Mouse (Mus musculus): Measurements from ENCODE around the gene Ube2v1. TPM values are rescaled to one million over a fixed set of nuclear protein-coding genes. Genes with fewer than 3 reads are reported as not detected.
"Not testable (repeated sequence)": the region's sequence is repeated elsewhere in the genome, so short reads cannot be mapped to it uniquely, and the experiment has no call there.

Ube2v1 gene
- polyA plus RNA-seq, 1 experiment from 2014 or later, result 299 TPM

DNA sequence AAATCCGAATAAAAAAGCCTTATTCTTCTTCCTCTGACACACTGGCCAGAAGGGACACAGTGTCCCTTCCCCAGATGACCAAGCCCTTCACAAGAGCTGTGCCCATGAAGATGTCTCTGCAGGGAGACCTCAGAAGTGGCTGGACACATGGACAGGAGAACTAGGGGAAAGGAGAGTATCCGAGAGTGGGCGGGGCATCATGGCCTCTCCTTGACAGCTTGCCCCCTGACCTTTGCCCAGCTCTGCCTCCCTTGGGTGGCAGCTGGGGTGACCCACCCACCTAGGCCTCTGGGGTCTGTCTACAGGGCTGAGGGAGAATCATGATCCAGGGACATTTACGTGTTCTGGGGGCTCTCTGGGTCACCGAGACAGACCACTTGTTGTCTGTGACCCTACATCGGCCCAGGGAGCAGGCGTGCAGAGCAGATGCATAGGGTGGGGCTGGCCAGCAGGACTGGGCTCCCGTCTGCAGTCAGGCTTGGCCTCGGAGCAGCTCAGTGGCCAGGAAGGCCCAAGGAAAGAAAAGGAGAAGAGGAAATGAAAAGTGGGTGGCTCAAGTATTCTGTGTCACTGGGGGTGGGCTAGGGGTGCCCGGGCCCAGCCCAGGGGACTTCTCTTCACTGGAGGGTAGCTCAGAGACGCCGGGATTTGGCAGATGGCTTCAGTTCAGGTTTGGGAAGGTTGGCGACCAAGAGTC, 11.6 kb upstream of the Ube2v1 start:
- not testable (repeated sequence) for H3K27me3 ChIP-seq (ENCODE audit: control insufficient read depth, insufficient read depth, low read length); ATAC-seq (ENCODE audit: low FRiP score, low TSS enrichment); H3K4me2 ChIP-seq (ENCODE audit: low read length); H3K9ac ChIP-seq (replicated peaks; ENCODE audit: low read length); H3K27ac ChIP-seq (replicated peaks; ENCODE audit: low read depth, low read length); H3K4me1 ChIP-seq (ENCODE audit: control insufficient read depth, insufficient read depth, low read length); H3K4me3 ChIP-seq (replicated peaks; ENCODE audit: low read depth, low read length); H3K9me3 ChIP-seq (ENCODE audit: control insufficient read depth, low read length); DNase-seq
- 92% methylated on average over 13 of the region's 13 CpGs for WGBS
- H3K36me3 ChIP-seq (ENCODE audit: control insufficient read depth, insufficient read depth, low read length), result peaks cover 18% of the 10 kb centered on the region

GRCm38 (mm10) chr2:167642164-167642563, 10.3 kb upstream of the Ube2v1 start:
- Histone ChIP-seq H3K9me3 (ENCODE audit: control insufficient read depth, low read length) (no peaks in the 10 kb centered on the region), H3K27me3 (ENCODE audit: control insufficient read depth, insufficient read depth, low read length) (no peaks in the 10 kb centered on the region), H3K4me1 (ENCODE audit: control insufficient read depth, insufficient read depth, low read length) (no peaks in the 10 kb centered on the region), H3K4me2 (ENCODE audit: low read length) (no peak overlapping the region), H3K36me3 (ENCODE audit: control insufficient read depth, insufficient read depth, low read length) (peaks cover 18% of the 10 kb centered on the region), H3K4me3 (replicated peaks; ENCODE audit: low read depth, low read length) (no peak overlapping the region), H3K27ac (replicated peaks; ENCODE audit: low read depth, low read length) (no peak overlapping the region), H3K9ac (replicated peaks; ENCODE audit: low read length) (no peak overlapping the region)
- 94% methylated on average over 6 of the region's 6 CpGs for WGBS
- DNase-seq (no peak), ATAC-seq (ENCODE audit: low FRiP score, low TSS enrichment) (no peak)

- no peak overlapping the region for H3K27ac ChIP-seq (replicated peaks; ENCODE audit: low read depth, low read length)
- WGBS, result 55% methylated on average over 8 of the region's 8 CpGs
These were observed 9.4 kb upstream of the Ube2v1 start for GRCm38 (mm10) chr2:167641337-167641736.

DNA sequence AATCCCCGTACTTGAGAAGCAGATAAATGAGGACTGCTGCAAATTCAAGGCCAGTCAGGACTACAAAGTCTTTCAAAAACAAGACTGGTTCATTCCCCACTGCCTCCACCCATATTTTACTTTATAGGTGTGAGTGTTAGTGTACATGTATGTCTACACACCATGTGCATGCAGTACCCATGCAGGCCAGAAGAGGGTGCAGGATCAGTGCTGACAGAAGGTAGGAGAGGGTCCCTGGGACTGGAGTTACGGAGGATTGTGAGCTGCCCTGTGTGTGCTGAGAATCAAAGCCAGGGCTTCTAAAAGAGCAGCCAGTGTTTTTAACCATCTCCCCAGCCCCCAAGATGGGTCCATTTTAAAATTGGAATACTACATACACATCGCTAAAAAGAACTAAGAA, 8.4 kb upstream of the Ube2v1 start:
- Histone ChIP-seq H3K27ac (replicated peaks; ENCODE audit: low read depth, low read length) (no peak overlapping the region), H3K9ac (replicated peaks; ENCODE audit: low read length) (no peak overlapping the region), H3K9me3 (ENCODE audit: control insufficient read depth, low read length) (no peaks in the 10 kb centered on the region), H3K27me3 (ENCODE audit: control insufficient read depth, insufficient read depth, low read length) (no peaks in the 10 kb centered on the region), H3K4me1 (ENCODE audit: control insufficient read depth, insufficient read depth, low read length) (no peaks in the 10 kb centered on the region), H3K4me2 (ENCODE audit: low read length) (no peak overlapping the region), H3K36me3 (ENCODE audit: control insufficient read depth, insufficient read depth, low read length) (peaks cover 12% of the 10 kb centered on the region; the same call in 1 of the 2 replicates), H3K4me3 (replicated peaks; ENCODE audit: low read depth, low read length) (no peak overlapping the region)
- 82% methylated on average over 3 of the region's 3 CpGs for WGBS
- no peak for DNase-seq
- ATAC-seq (ENCODE audit: low FRiP score, low TSS enrichment), result no peak

More at GRCm38 (mm10) chr2:167641337-167641736, 9.4 kb upstream of the Ube2v1 start:
- no peak overlapping the region for H3K4me2 ChIP-seq (ENCODE audit: low read length)
- H3K9me3 ChIP-seq (ENCODE audit: control insufficient read depth, low read length), result no peaks in the 10 kb centered on the region
- no peak for ATAC-seq (ENCODE audit: low FRiP score, low TSS enrichment)
- no peak overlapping the region for H3K4me3 ChIP-seq (replicated peaks; ENCODE audit: low read depth, low read length)
- DNase-seq, result no peak
- no peaks in the 10 kb centered on the region for H3K27me3 ChIP-seq (ENCODE audit: control insufficient read depth, insufficient read depth, low read length)
- no peak overlapping the region for H3K9ac ChIP-seq (replicated peaks; ENCODE audit: low read length)
- H3K36me3 ChIP-seq (ENCODE audit: control insufficient read depth, insufficient read depth, low read length), result peaks cover 17% of the 10 kb centered on the region
- H3K4me1 ChIP-seq (ENCODE audit: control insufficient read depth, insufficient read depth, low read length), result no peaks in the 10 kb centered on the region

DNA sequence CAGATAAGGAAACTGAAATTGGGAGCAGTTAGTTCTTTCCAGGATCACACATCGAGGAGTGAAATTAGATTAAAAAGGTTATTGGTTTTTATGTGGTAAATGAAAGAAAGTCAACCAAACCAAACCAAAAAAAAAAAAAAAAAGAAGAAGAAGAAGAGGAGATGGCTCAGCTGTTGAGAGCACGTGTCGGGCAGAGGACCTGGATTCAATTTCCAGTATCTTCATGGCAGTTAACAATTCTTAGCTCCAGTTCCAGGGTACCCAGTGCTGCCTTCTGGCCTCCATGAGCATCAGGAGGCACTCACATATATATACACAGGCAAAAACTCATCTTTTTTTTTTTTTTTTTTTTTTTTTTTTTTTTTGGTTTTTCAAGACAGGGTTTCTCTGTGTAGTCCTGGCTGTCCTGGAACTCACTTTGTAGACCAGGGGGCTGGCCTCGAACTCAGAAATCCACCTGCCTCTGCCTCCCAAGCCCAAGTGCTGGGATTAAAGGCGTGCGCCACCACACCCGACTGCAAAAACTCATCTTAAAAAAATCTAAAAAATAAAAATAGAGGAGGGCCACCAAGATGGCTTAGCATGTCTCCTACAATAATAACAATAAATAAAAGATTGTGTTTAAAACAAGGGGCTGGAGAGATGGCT, 3.1 kb upstream of the Ube2v1 start:
- Histone ChIP-seq H3K4me2 (ENCODE audit: low read length) (peak overlapping the region; percentile 54), H3K9me3 (ENCODE audit: control insufficient read depth, low read length) (no peaks in the 10 kb centered on the region), H3K9ac (replicated peaks; ENCODE audit: low read length) (no peak overlapping the region; the same call in 1 of the 2 replicates), H3K36me3 (ENCODE audit: control insufficient read depth, insufficient read depth, low read length) (no peaks in the 10 kb centered on the region), H3K4me3 (replicated peaks; ENCODE audit: low read depth, low read length) (peak overlapping the region; percentile 22; the same call in 1 of the 2 replicates), H3K27me3 (ENCODE audit: control insufficient read depth, insufficient read depth, low read length) (no peaks in the 10 kb centered on the region), H3K27ac (replicated peaks; ENCODE audit: low read depth, low read length) (no peak overlapping the region), H3K4me1 (ENCODE audit: control insufficient read depth, insufficient read depth, low read length) (peaks cover 20% of the 10 kb centered on the region)
- 77% methylated on average over 7 of the region's 7 CpGs for WGBS
- DNase-seq, result no peak
- no peak for ATAC-seq (ENCODE audit: low FRiP score, low TSS enrichment)

- no peaks in the 10 kb centered on the region for H3K27me3 ChIP-seq (ENCODE audit: control insufficient read depth, insufficient read depth, low read length)
- H3K4me1 ChIP-seq (ENCODE audit: control insufficient read depth, insufficient read depth, low read length), result peaks cover 27% of the 10 kb centered on the region
- H3K36me3 ChIP-seq (ENCODE audit: control insufficient read depth, insufficient read depth, low read length), result no peaks in the 10 kb centered on the region
- peak overlapping the region; percentile 74 for H3K27ac ChIP-seq (replicated peaks; ENCODE audit: low read depth, low read length)
- no peak overlapping the region; the same call in 1 of the 2 replicates for H3K9ac ChIP-seq (replicated peaks; ENCODE audit: low read length)
- peak overlapping the region; percentile 22 for H3K4me3 ChIP-seq (replicated peaks; ENCODE audit: low read depth, low read length)
- ATAC-seq (ENCODE audit: low FRiP score, low TSS enrichment), result peak; percentile 83
- H3K9me3 ChIP-seq (ENCODE audit: control insufficient read depth, low read length), result no peaks in the 10 kb centered on the region
- DNase-seq, result peak; percentile 100
- WGBS, result 1% methylated on average over 15 of the region's 15 CpGs
- H3K4me2 ChIP-seq (ENCODE audit: low read length), result peak overlapping the region; percentile 54
These were observed 2.5 kb upstream of the Ube2v1 start for GRCm38 (mm10) chr2:167634338-167634770.

GRCm38 (mm10) chr2:167633537-167633872, 1.6 kb upstream of the Ube2v1 start:
- DNase-seq, result no peak
- H3K27me3 ChIP-seq (ENCODE audit: control insufficient read depth, insufficient read depth, low read length), result no peaks in the 10 kb centered on the region
- H3K4me3 ChIP-seq (replicated peaks; ENCODE audit: low read depth, low read length), result no peak overlapping the region
- no peaks in the 10 kb centered on the region for H3K9me3 ChIP-seq (ENCODE audit: control insufficient read depth, low read length)
- peaks cover 32% of the 10 kb centered on the region for H3K4me1 ChIP-seq (ENCODE audit: control insufficient read depth, insufficient read depth, low read length)
- ATAC-seq (ENCODE audit: low FRiP score, low TSS enrichment), result no peak
- H3K4me2 ChIP-seq (ENCODE audit: low read length), result no peak overlapping the region
- H3K36me3 ChIP-seq (ENCODE audit: control insufficient read depth, insufficient read depth, low read length), result peaks cover 3% of the 10 kb centered on the region
- H3K27ac ChIP-seq (replicated peaks; ENCODE audit: low read depth, low read length), result 0 out of 2 replicates have a peak overlapping the region, but pooled peaks have one; percentile 74
- no peak overlapping the region for H3K9ac ChIP-seq (replicated peaks; ENCODE audit: low read length)
- 92% methylated on average over 6 of the region's 6 CpGs for WGBS

DNA sequence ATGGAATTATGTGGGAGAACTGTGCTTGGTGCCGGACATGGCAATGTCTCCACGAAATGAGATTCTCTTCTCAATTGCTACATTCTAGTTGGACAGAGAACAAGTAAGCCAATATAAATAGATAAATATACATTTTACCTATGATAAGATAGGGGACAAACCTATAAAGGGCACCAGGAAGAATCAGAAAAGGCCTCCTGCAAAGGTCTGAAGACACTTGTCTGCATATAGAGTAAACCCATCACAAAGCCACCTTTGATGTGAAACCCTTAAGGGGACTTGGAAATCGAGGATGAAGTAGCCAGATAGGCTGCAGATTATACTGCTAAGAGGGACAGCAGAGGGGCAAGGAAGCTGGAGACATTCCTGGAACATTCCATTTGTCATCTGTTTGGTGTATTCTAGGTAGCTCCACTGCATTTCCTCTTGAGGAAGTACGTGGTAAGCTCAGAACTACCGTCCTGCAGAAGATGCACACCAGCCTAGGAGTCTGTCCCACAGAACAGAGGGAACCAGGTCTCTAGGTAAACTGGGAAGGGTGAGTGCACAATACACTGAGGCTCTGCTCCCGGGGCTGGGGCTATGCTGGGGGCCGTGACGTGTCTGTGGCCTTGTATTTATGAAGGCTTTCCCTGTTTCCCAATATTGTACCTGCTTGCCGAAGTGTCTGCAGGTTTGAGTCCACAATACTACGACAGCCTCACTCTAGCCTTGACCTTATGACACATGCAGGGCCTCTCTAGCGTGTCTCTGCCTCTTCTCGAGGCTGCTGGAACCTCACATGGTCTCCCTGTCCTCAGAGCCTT, 1.0 kb upstream of the Ube2v1 start:
- WGBS, result 84% methylated on average over 12 of the region's 12 CpGs
- DNase-seq, result no peak
- H3K36me3 ChIP-seq (ENCODE audit: control insufficient read depth, insufficient read depth, low read length), result peaks cover 8% of the 10 kb centered on the region
- H3K9ac ChIP-seq (replicated peaks; ENCODE audit: low read length), result peak overlapping the region; percentile 88; the same call in 1 of the 2 replicates
- peak overlapping the region; percentile 91 for H3K27ac ChIP-seq (replicated peaks; ENCODE audit: low read depth, low read length)
- H3K27me3 ChIP-seq (ENCODE audit: control insufficient read depth, insufficient read depth, low read length), result no peaks in the 10 kb centered on the region
- H3K4me1 ChIP-seq (ENCODE audit: control insufficient read depth, insufficient read depth, low read length), result peaks cover 32% of the 10 kb centered on the region
- H3K4me2 ChIP-seq (ENCODE audit: low read length), result peak overlapping the region; percentile 64
- H3K4me3 ChIP-seq (replicated peaks; ENCODE audit: low read depth, low read length), result peak overlapping the region; percentile 91
- ATAC-seq (ENCODE audit: low FRiP score, low TSS enrichment), result no peak
- no peaks in the 10 kb centered on the region for H3K9me3 ChIP-seq (ENCODE audit: control insufficient read depth, low read length)
